29 mouse cellular contexts compared by ENCODE assay signal in the genomic region with DNA sequence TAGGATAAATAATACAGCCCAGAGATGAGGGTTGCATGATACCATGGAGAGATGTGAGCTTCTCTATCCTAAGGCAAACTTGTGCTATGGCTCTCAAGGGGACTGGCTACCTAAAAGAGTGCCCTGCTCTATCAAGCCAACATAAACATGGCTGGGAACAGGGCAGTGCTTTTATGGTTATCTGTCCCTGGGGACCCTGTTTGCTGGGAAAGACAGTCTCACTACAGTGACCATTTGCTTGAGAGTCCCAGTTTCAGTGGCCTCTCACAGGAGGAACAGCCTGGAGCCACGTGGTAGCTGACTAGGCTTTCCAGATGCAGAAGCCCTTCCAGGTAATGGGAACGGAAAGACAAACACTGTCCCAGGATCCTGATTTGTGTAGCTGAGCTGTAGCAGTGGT. TPM values are rescaled to one million over a fixed set of nuclear protein-coding genes. Genes with fewer than 3 reads are reported as not detected.
"Had no signal": no experiment of that assay in that cellular context is flagged by ENCODE, and none has a peak within 500 bp of the region (broad histone marks: within the 10 kb centered on the region; RNA-seq: fewer than 3 reads in every experiment).

No protein-coding gene starts in this region.

- H3K27me3 ChIP-seq: kidney, embryonic 15.5 days; liver, embryonic 13.5 days; midbrain, embryonic 12.5 days; midbrain, embryonic 15.5 days; neural tube, embryonic 13.5 days had no signal

- H3K9me3 ChIP-seq: kidney, embryonic 15.5 days; liver, embryonic 13.5 days; midbrain, embryonic 12.5 days; midbrain, embryonic 15.5 days; neural tube, embryonic 13.5 days had no signal

- H3K36me3 ChIP-seq: kidney, embryonic 15.5 days; liver, embryonic 13.5 days; midbrain, embryonic 12.5 days; midbrain, embryonic 15.5 days; neural tube, embryonic 13.5 days had no signal

- H3K4me1 ChIP-seq: kidney, embryonic 15.5 days; liver, embryonic 13.5 days; midbrain, embryonic 12.5 days; midbrain, embryonic 15.5 days; neural tube, embryonic 13.5 days had no signal

- H3K4me3 ChIP-seq: kidney, embryonic 15.5 days; left cerebral cortex, adult 2 months; liver, embryonic 13.5 days; midbrain, embryonic 12.5 days; midbrain, embryonic 15.5 days; neural tube, embryonic 13.5 days had no signal

- DNase-seq: kidney, postnatal 10 days; kidney, postnatal 36 days; layer of hippocampus, postnatal 36 days; liver, embryonic 13.5 days; lung, adult 2 months; lung, postnatal 14 days; lung, postnatal 4 days; thymus, adult 2 months; thymus, postnatal 14 days; thymus, postnatal 4 days had no signal

- H3K9ac ChIP-seq: kidney, embryonic 15.5 days; liver, embryonic 13.5 days; midbrain, embryonic 12.5 days; midbrain, embryonic 15.5 days; neural tube, embryonic 13.5 days had no signal

- H3K4me2 ChIP-seq: kidney, embryonic 15.5 days; liver, embryonic 13.5 days; midbrain, embryonic 12.5 days; midbrain, embryonic 15.5 days; neural tube, embryonic 13.5 days had no signal

- ATAC-seq: midbrain, embryonic 15.5 days had no signal

- H3K27ac ChIP-seq: kidney, embryonic 15.5 days; left cerebral cortex, adult 2 months; liver, embryonic 13.5 days; midbrain, embryonic 12.5 days; midbrain, embryonic 15.5 days; neural tube, embryonic 13.5 days; stomach, postnatal 0 days had no signal

RNA-seq across cellular contexts. Expression of a gene that starts 10.4 kb away (rescaled TPM):
- total RNA-seq: layer of hippocampus, adult 8-10 months; layer of hippocampus, postnatal 10 days; layer of hippocampus, postnatal 36 days; left cerebral cortex, adult 2 months; left cerebral cortex, postnatal 10 days; left cerebral cortex, postnatal 36 days; liver, adult 2 months; megakaryocyte progenitor cell, adult 5-6 weeks; megakaryocyte-erythroid progenitor cell, adult 5-6 weeks had no signal
- polyA plus RNA-seq: kidney, embryonic 15.5 days; limb, embryonic 11.5 days; limb, embryonic 14.5 days; liver, adult 2 months; liver, embryonic 13.5 days; liver, embryonic 16.5 days; lung, adult 2 months; lung, embryonic 16.5 days; midbrain, embryonic 12.5 days; midbrain, embryonic 15.5 days; neural tube, embryonic 13.5 days; small intestine, adult 2 months; stomach, embryonic 14.5 days; stomach, postnatal 0 days; thymus, adult 2 months had no signal

RNA-seq across cellular contexts. Expression of a gene that starts 18.8 kb away (rescaled TPM):
- total RNA-seq: layer of hippocampus, adult 8-10 months; layer of hippocampus, postnatal 10 days; layer of hippocampus, postnatal 36 days; left cerebral cortex, adult 2 months; left cerebral cortex, postnatal 10 days; left cerebral cortex, postnatal 36 days; liver, adult 2 months; megakaryocyte progenitor cell, adult 5-6 weeks; megakaryocyte-erythroid progenitor cell, adult 5-6 weeks had no signal
- polyA plus RNA-seq: kidney, embryonic 15.5 days; limb, embryonic 11.5 days; limb, embryonic 14.5 days; liver, adult 2 months; liver, embryonic 13.5 days; liver, embryonic 16.5 days; lung, adult 2 months; lung, embryonic 16.5 days; midbrain, embryonic 12.5 days; midbrain, embryonic 15.5 days; neural tube, embryonic 13.5 days; small intestine, adult 2 months; stomach, embryonic 14.5 days; stomach, postnatal 0 days; thymus, adult 2 months had no signal

RNA-seq across cellular contexts. Expression of a gene that starts 21.5 kb away (rescaled TPM):
- total RNA-seq: layer of hippocampus, adult 8-10 months; layer of hippocampus, postnatal 10 days; layer of hippocampus, postnatal 36 days; left cerebral cortex, postnatal 10 days; liver, adult 2 months; megakaryocyte progenitor cell, adult 5-6 weeks; megakaryocyte-erythroid progenitor cell, adult 5-6 weeks had no signal
- polyA plus RNA-seq: kidney, embryonic 15.5 days; limb, embryonic 11.5 days; liver, adult 2 months; liver, embryonic 13.5 days; liver, embryonic 16.5 days; lung, adult 2 months; lung, embryonic 16.5 days; midbrain, embryonic 12.5 days; midbrain, embryonic 15.5 days; neural tube, embryonic 13.5 days; small intestine, adult 2 months; stomach, embryonic 14.5 days; stomach, postnatal 0 days; thymus, adult 2 months had no signal

RNA-seq across cellular contexts. Expression of a gene that starts 21.6 kb away (rescaled TPM):
- total RNA-seq: megakaryocyte progenitor cell, adult 5-6 weeks; megakaryocyte-erythroid progenitor cell, adult 5-6 weeks had no signal
- polyA plus RNA-seq: limb, embryonic 11.5 days; liver, adult 2 months; liver, embryonic 13.5 days; midbrain, embryonic 12.5 days had no signal

RNA-seq across cellular contexts. Expression of a gene that starts 33.3 kb away (rescaled TPM):
- total RNA-seq: layer of hippocampus, adult 8-10 months; layer of hippocampus, postnatal 10 days; layer of hippocampus, postnatal 36 days; left cerebral cortex, adult 2 months; left cerebral cortex, postnatal 10 days; left cerebral cortex, postnatal 36 days; liver, adult 2 months; megakaryocyte progenitor cell, adult 5-6 weeks; megakaryocyte-erythroid progenitor cell, adult 5-6 weeks had no signal
- polyA plus RNA-seq: kidney, embryonic 15.5 days; limb, embryonic 11.5 days; limb, embryonic 14.5 days; liver, adult 2 months; liver, embryonic 13.5 days; liver, embryonic 16.5 days; lung, adult 2 months; lung, embryonic 16.5 days; midbrain, embryonic 12.5 days; midbrain, embryonic 15.5 days; small intestine, adult 2 months; stomach, embryonic 14.5 days; stomach, postnatal 0 days; thymus, adult 2 months had no signal
